Mouse (Mus musculus): ENCODE results near the gene Galntl6.

DNA sequence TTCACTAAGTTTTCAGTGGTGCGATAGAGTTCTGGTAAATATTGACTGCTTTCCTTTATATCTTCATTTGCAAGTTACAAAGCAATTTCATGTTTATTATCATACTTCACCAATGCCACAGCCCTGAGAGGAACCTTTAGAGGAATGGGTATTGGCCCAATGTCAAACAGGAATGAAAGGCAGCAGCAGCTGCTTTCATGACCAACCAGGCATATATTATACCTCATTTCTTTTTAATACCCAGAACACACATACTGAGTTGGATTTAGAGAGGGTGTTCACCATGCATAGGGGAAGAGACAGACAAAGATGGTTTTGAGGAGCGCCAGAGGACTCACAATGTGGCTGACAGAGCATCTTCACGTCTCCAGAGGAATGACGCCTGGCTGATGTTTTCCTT lies 1147.2 kb downstream of the Galntl6 start:
- TF ChIP-seq CTCF (IDR thresholded peaks at IDR 0.05; ENCODE audit: borderline replicate concordance, insufficient read depth, low read depth, low read length) (no peak), POLR2A (IDR thresholded peaks at IDR 0.05; ENCODE audit: borderline replicate concordance, insufficient read depth, low read length) (no peak)

Data from cerebellum, adult 2 months (tissue).